Mouse (Mus musculus) limb, embryonic 15.5 days (tissue): ENCODE data around the gene Tmx1. TPM values are rescaled to one million over a fixed set of nuclear protein-coding genes. Genes with fewer than 3 reads are reported as not detected.

Experiments used
- ATAC-seq: fragments of 200-750 bp; cut with Nextera tagmentation; 2 replicates; pipeline ENCODE4 v1.8.0; 2017; ENCODE audit warnings: low read depth, moderate TSS enrichment; ENCODE audit not compliant: insufficient number of reproducible peaks, low FRiP score, low TSS enrichment
- H3K27ac ChIP-seq: fragments of 300-500 bp; sonication (generic); 2 replicates; pipeline ENCODE4 v1.5.1; 2015; ENCODE audit warnings: moderate library complexity, mild to moderate bottlenecking, inconsistent platforms
- H3K27me3 ChIP-seq: fragments of 300-500 bp; sonication (generic); 2 replicates; pipeline ENCODE4 v1.6.1; 2015; ENCODE audit warnings: inconsistent platforms
- H3K36me3 ChIP-seq: fragments of 300-500 bp; sonication (generic); 2 replicates; pipeline ENCODE4 v1.6.1; 2015; ENCODE audit warnings: inconsistent platforms
- H3K4me1 ChIP-seq: fragments of 300-500 bp; sonication (generic); 2 replicates; pipeline ENCODE4 v1.6.1; 2015; ENCODE audit warnings: inconsistent platforms
- H3K4me2 ChIP-seq: fragments of 300-500 bp; sonication (generic); 2 replicates; pipeline ENCODE4 v1.6.1; 2015; ENCODE audit warnings: mild to moderate bottlenecking, inconsistent platforms
- H3K4me3 ChIP-seq: fragments of 300-500 bp; sonication (generic); 2 replicates; pipeline ENCODE4 v1.5.1; 2015; ENCODE audit warnings: mild to moderate bottlenecking, inconsistent platforms
- H3K9ac ChIP-seq: fragments of 300-500 bp; sonication (generic); 2 replicates; pipeline ENCODE4 v1.6.1; 2015; ENCODE audit warnings: inconsistent platforms
- H3K9me3 ChIP-seq: fragments of 300-500 bp; sonication (generic); 2 replicates; pipeline ENCODE4 v1.6.1; 2016; ENCODE audit warnings: inconsistent platforms
- WGBS: fragments of 180-500 bp; shearing (Covaris S2); methylation state at CpG from one replicate; pipeline ENCODE4 v1.1.7; 2015; 5-methylcytosine and 5-hydroxymethylcytosine counted together
- polyA plus RNA-seq: library from polyadenylated mRNA; unstranded; fragments of >200 nt; fragmentation: Nextera tagmentation; extraction: Ambion mirVana; gene quantifications from 2 replicates; pipeline ENCODE4 v1.2.1, GENCODE M21; 2015

Gene Tmx1
- polyA plus RNA-seq = 106 and 107 TPM in 2 replicates

DNA sequence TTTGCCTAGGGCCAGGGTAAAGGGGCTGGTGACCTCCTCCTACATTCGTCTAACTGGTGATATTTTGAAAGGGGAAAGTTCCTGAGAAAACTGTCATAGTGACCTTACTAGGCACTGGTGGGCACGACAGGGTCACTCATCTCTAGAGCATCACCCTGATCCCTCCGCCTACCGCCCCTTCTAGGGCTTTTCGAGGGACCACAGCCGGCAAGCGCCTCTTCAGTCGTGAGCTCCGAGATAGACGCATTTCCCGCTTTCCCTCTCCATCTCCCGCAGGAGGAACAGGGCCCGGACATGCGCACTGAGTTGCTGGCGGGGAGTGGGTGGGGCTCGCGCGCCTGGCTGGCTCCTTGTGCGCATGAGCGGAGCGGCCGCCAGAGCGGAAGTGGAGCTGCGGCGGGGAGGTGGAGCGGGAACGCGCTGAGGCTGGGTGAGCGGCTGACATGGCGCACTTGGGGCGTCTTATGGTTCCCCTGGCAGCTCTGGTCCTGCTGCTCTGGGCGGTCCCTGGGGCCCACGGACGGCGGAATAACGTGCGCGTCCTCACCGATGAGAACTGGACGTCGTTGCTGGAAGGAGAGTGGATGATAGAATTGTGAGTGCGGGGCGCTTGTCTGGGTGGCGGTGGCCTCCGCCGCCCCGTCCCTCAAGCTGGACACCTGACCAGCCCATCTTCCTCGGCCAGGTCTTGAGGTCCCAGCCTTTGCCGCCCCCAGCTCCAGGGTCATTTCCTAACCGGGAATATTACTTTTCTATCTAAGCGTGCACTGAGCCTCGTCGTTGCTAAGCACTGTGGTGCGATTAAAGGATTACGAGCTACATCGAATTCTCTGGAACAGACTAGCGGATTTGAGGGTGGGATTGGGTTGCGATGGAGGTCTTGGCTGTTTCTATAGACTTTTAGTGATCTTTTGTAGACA is at the start of gene Tmx1:
Gene Tmx1 (plus strand): TSS at position 370 of the 920 bp plus-strand sequence.
- H3K27me3 ChIP-seq = no peaks in the 10 kb centered on the region
- H3K4me2 ChIP-seq = peak within 1 kb of the TSS; percentile 46
- peak within 1 kb of the TSS; percentile 85 for H3K4me3 ChIP-seq
- H3K27ac ChIP-seq = peak within 1 kb of the TSS; percentile 79
- peak; percentile 96 for ATAC-seq
- H3K36me3 ChIP-seq = peaks cover 5% of the 10 kb centered on the region; the same call in 1 of the 2 replicates
- no peaks in the 10 kb centered on the region for H3K9me3 ChIP-seq
- WGBS = under 1% methylated on average over 58 of the region's 58 CpGs
- peak within 1 kb of the TSS; percentile 77 for H3K9ac ChIP-seq
- peaks cover 11% of the 10 kb centered on the region for H3K4me1 ChIP-seq

- no peak overlapping the region for H3K27ac ChIP-seq
- WGBS = 62% methylated on average over 6 of the region's 6 CpGs
- no peak overlapping the region for H3K4me2 ChIP-seq
- H3K9ac ChIP-seq = no peak overlapping the region
- H3K36me3 ChIP-seq = no peaks in the 10 kb centered on the region
- H3K9me3 ChIP-seq = no peaks in the 10 kb centered on the region
- H3K4me3 ChIP-seq = no peak overlapping the region
- H3K27me3 ChIP-seq = no peaks in the 10 kb centered on the region
- H3K4me1 ChIP-seq = no peaks in the 10 kb centered on the region
- no peak for ATAC-seq
Measured at GRCm38 (mm10) chr12:70404327-70404726, 48.6 kb upstream of the Tmx1 start.

DNA sequence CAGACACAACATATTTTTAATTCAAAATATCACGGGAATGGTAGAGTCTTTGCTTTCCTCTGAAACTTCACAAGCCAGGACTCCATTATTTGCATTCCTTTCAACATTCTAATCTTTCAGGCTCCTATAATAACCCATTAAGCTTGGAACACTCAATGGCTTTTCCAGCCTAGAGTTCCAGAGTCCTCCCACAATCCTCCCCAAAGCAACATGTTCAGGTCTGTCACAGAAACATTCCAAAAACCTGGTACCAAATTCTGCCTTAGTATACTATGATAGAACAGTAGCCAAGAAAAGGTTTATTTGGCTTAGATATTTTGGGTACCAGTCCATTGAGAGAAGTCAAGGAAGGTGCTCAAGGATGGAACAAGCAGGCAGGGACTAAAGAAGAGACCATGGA is 44.5 kb upstream of the Tmx1 start:
- Histone ChIP-seq H3K36me3 (no peaks in the 10 kb centered on the region), H3K4me2 (no peak overlapping the region), H3K9ac (no peak overlapping the region), H3K27me3 (no peaks in the 10 kb centered on the region), H3K9me3 (no peaks in the 10 kb centered on the region), H3K4me3 (no peak overlapping the region), H3K27ac (no peak overlapping the region), H3K4me1 (no peaks in the 10 kb centered on the region)
- 39% methylated on average over 1 of the region's 1 CpGs for WGBS
- ATAC-seq = no peak

- H3K9me3 ChIP-seq = no peaks in the 10 kb centered on the region
- no peaks in the 10 kb centered on the region for H3K27me3 ChIP-seq
- WGBS = 82% methylated on average over 2 of the region's 2 CpGs
- no peak overlapping the region for H3K27ac ChIP-seq
- no peak overlapping the region for H3K9ac ChIP-seq
- no peaks in the 10 kb centered on the region for H3K4me1 ChIP-seq
- H3K4me2 ChIP-seq = no peak overlapping the region
- H3K4me3 ChIP-seq = no peak overlapping the region
- no peak for ATAC-seq
- H3K36me3 ChIP-seq = no peaks in the 10 kb centered on the region
Measured at GRCm38 (mm10) chr12:70409600-70409999, 43.3 kb upstream of the Tmx1 start.

DNA sequence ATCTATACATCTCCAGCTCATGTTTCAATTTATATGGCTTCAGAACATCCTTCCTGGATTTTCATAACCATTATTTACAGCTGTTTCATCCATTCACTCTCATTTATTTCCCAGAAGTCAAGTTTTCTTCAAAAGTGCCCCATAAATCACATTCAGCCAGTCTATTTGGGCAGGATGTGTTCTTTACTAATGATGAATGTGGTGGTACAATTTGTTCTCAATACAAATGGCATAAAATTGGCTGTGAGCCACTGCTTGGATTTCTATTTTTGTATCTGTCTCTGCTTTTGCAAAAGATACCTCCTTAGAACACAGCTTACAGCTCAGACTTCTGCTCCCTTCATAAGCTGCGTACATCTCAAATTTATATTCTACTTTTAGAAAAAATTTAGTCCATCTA is 32.7 kb upstream of the Tmx1 start:
- H3K36me3 ChIP-seq = no peaks in the 10 kb centered on the region
- no peak overlapping the region for H3K9ac ChIP-seq
- H3K9me3 ChIP-seq = no peaks in the 10 kb centered on the region
- no peak overlapping the region for H3K27ac ChIP-seq
- H3K27me3 ChIP-seq = no peaks in the 10 kb centered on the region
- no peak overlapping the region for H3K4me3 ChIP-seq
- 79% methylated on average over 1 of the region's 1 CpGs for WGBS
- H3K4me2 ChIP-seq = no peak overlapping the region
- no peaks in the 10 kb centered on the region for H3K4me1 ChIP-seq
- no peak for ATAC-seq

DNA sequence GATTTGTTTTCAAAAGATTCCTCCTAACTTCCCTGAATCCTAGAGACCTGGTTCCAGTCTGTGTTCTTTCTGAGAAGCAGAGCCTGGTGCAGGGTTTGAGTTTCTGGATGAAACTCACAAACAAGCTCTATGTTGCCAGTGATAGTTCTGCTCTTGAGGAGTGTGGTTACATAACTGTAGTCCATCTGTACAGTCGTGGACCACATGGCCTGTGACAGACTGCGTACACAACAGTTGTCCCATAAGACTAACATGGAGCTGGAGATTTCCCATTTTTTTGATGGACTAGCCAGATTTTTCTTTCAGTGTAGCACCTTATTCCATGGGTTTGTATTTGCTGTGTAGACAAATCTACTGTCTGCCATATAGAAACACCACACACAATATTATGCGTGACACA is 31.9 kb upstream of the Tmx1 start:
- H3K27ac ChIP-seq = no peak overlapping the region
- WGBS = 89% methylated on average over 3 of the region's 3 CpGs
- ATAC-seq = no peak

DNA sequence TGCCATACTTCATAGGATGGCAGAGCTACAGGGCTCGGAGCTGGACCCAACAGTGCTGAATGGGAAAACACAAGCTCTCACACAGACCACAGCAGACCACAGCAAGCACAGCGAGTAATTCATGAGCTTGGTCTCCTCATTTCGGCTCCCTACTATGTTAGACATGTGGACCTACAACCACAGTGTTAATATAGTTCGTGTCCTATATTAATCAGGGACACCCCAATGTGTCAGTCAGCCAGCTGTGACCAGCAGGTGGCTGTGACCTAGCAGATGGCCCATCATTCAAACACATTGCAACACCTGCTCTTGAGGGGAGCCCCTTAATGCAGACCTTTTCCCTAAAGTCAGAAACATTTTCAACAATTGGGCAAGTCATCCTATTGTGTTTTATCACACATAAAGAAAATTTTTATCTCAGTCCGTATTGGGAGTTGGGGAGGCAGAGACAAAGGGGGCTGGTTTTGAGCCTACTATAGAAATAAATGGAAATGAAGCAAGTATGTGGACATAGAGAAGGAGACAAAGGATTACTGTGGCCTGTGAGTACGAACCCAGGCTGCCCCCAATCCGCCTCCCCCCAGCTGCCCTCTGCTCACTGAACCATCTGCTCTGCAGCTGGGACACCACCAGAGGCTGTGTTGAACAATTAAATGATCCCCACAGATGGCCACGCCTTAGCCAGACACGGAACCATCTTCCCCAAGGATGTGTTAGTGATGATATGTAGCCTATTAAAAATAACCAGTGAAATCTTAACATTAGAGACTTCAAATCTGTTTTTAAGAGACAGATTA is 30.4 kb upstream of the Tmx1 start:
- WGBS = 62% methylated on average over 9 of the region's 9 CpGs
- Histone ChIP-seq H3K4me1 (no peaks in the 10 kb centered on the region), H3K4me2 (no peak overlapping the region), H3K36me3 (no peaks in the 10 kb centered on the region), H3K9ac (no peak overlapping the region), H3K27me3 (no peaks in the 10 kb centered on the region), H3K27ac (no peak overlapping the region), H3K4me3 (no peak overlapping the region), H3K9me3 (no peaks in the 10 kb centered on the region)
- no peak for ATAC-seq

More for the DNA sequence above, 31.9 kb upstream of the Tmx1 start:
- Histone ChIP-seq H3K27me3 (no peaks in the 10 kb centered on the region), H3K9ac (no peak overlapping the region), H3K4me1 (no peaks in the 10 kb centered on the region), H3K4me2 (no peak overlapping the region), H3K4me3 (no peak overlapping the region), H3K9me3 (no peaks in the 10 kb centered on the region), H3K36me3 (no peaks in the 10 kb centered on the region)

- Histone ChIP-seq H3K9ac (no peak overlapping the region), H3K27me3 (no peaks in the 10 kb centered on the region), H3K4me2 (no peak overlapping the region), H3K27ac (no peak overlapping the region), H3K4me3 (no peak overlapping the region), H3K9me3 (no peaks in the 10 kb centered on the region), H3K36me3 (no peaks in the 10 kb centered on the region), H3K4me1 (no peaks in the 10 kb centered on the region)
- ATAC-seq = no peak
- WGBS = 42% methylated on average over 3 of the region's 3 CpGs
Measured at GRCm38 (mm10) chr12:70427885-70428284, 25.0 kb upstream of the Tmx1 start.

DNA sequence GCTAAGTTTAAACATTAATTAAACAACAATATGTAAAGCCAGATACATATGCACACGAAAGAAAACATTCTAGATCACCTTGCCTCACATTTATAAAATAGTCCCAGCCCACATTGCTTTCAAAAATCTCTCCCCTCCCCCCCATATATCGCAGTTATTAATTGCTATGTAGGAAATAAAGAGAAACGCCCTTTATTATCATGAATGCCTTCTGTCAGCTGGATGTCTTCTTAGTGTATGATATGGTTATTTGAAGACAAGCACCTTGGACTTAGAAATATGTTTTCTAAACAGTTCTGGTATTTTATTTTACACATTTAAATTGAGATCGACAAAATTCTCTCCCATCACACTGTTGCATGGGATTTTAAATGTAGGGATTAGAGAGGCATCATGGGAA is 23.3 kb upstream of the Tmx1 start:
- 76% methylated on average over 4 of the region's 4 CpGs for WGBS
- Histone ChIP-seq H3K4me3 (no peak overlapping the region), H3K36me3 (no peaks in the 10 kb centered on the region), H3K27me3 (no peaks in the 10 kb centered on the region), H3K4me1 (no peaks in the 10 kb centered on the region), H3K9ac (no peak overlapping the region), H3K9me3 (no peaks in the 10 kb centered on the region), H3K27ac (no peak overlapping the region), H3K4me2 (no peak overlapping the region)
- no peak for ATAC-seq

DNA sequence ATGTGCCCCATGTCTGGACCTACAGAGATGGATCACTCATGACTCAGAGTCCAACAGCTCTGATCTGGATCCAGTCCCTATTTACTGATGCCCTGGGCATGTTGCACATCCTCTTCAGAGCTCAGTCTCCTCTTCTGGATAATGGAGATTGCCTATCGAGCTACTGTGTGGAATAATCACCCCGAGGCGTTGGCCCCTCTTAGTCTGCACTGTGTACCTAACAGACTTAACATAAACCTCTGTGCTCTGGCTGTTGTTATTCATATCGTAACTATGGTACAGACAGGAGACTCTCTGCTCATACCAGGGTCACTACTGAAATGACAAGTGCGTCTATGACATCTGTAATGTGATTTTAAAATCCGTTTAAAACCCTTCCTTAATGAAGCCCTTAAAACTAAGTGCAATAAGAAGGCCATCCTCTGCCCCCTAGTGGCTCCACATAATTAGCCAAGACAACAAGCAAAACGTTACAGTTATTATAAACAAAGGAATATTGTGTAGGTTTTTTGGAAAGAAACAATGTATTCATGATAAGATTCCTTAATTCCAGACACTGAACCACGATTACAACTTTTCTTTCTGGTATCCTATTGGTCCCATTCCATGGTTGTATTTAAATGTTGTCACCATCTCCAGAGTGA is 22.5 kb upstream of the Tmx1 start:
- no peak overlapping the region for H3K4me3 ChIP-seq
- H3K9ac ChIP-seq = no peak overlapping the region
- no peaks in the 10 kb centered on the region for H3K4me1 ChIP-seq
- ATAC-seq = no peak
- H3K27ac ChIP-seq = no peak overlapping the region
- no peaks in the 10 kb centered on the region for H3K27me3 ChIP-seq
- no peaks in the 10 kb centered on the region for H3K9me3 ChIP-seq
- no peak overlapping the region for H3K4me2 ChIP-seq
- H3K36me3 ChIP-seq = no peaks in the 10 kb centered on the region
- WGBS = 38% methylated on average over 8 of the region's 8 CpGs

DNA sequence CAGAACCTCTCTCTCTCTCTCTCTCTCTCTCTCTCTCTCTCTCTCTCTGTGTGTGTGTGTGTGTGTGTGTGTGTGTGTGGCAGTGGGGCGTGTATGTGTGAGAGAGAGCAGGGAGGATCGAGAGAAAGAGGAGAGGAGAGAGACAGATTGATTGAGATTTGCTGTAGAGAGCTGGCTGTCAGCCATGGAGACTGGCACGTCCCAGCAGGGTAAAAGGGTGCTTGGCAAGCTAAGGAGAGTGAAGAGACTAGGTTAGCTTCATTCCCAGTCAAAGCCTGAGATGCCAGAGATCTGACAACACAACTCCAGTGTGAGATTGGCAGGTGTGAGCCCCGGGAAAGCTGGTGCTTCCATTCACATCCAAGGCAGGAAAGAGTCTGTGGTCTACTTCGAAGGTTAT is 21.5 kb upstream of the Tmx1 start:
- Histone ChIP-seq H3K36me3 (no peaks in the 10 kb centered on the region), H3K27ac (no peak overlapping the region), H3K9ac (no peak overlapping the region), H3K27me3 (no peaks in the 10 kb centered on the region), H3K9me3 (no peaks in the 10 kb centered on the region), H3K4me2 (no peak overlapping the region), H3K4me1 (no peaks in the 10 kb centered on the region), H3K4me3 (no peak overlapping the region)
- ATAC-seq = no peak
- WGBS = 60% methylated on average over 5 of the region's 5 CpGs

DNA sequence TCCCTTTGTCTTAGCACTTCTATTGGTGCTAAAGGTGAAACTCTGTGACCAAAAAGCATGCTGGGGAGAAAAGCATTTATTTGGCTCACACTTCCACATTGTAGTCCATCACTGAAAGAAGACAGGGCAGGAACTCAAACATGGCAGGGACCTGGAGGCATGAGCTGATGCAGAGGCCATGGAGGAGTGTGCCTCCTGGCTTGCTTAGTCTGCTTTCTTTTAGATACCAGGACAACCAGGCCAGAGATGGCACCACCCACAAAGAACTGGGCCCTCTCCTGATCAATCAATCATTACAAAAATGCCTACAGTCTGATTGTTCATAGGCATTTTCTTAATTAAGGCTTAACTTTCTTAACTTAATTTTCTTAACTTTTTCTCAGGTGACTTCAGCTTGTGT is 2.9 kb upstream of the Tmx1 start:
- Histone ChIP-seq H3K4me3 (no peak overlapping the region), H3K4me1 (peaks cover 8% of the 10 kb centered on the region), H3K27ac (no peak overlapping the region), H3K4me2 (no peak overlapping the region), H3K9me3 (no peaks in the 10 kb centered on the region), H3K27me3 (no peaks in the 10 kb centered on the region), H3K36me3 (no peaks in the 10 kb centered on the region), H3K9ac (no peak overlapping the region)
- ATAC-seq = no peak
